Mouse (Mus musculus) embryonic fibroblast, embryonic 13.5 days (primary cell): ENCODE results near the gene Rexo1.

Experiments used
- CTCF ChIP-seq: IDR thresholded peaks from 2 replicates; pipeline ENCODE4 v1.5.1; 2011; ENCODE audit warnings: mild to moderate bottlenecking, control low read depth, low read length, moderate library complexity, borderline replicate concordance; ENCODE audit not compliant: insufficient read depth
- POLR2A ChIP-seq: IDR thresholded peaks from 2 replicates; pipeline ENCODE4 v1.6.1; 2011; ENCODE audit warnings: low read depth, mild to moderate bottlenecking, control low read depth, low read length, moderate library complexity

DNA sequence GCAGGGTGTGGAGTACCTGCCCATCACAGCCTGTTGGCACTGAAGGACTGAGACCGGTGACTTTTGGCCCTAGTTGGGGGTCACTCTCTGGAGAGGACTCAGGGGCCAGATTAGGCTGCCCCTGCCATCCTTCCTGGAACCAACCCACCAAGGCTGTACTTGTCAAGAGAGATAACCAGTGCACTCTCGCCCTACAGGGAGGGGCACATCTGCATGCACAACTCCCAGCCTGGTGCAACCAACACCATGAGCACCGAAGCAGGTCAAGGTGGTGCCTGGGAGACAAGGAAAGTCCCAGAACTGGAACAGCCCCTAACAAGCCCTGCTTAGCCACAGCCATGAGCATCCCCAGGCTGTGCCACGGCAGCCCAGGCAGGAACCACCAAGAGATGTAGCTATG, 14.4 kb downstream of the Rexo1 start:
- no peak for TF ChIP-seq CTCF
- TF ChIP-seq POLR2A = no peak
